Mouse (Mus musculus): ENCODE results near the gene Trim11.

Trim11 gene

GRCm38 (mm10) chr11:58978706-58979030 is 775 bp downstream of the Trim11 start:
- CTCF ChIA-PET = interaction anchor here (0.6 to 1.1 kb wide), 2 partner anchors 17 to 49 kb away, joined by 3 to 10 read pairs; no protein-coding TSS in a partner anchor

GRCm38 (mm10) chr11:58979183-58979582 is 1.3 kb downstream of the Trim11 start:
- CTCF ChIA-PET = interaction anchor here (0.6 kb wide), 1 partner anchor 49 kb away, joined by 10 read pairs; no protein-coding TSS in a partner anchor

GRCm38 (mm10) chr11:58979661-58980060 is 1.8 kb downstream of the Trim11 start:
- CTCF ChIA-PET = interaction anchor here (0.9 kb wide), 1 partner anchor 13 kb away, joined by 3 read pairs; no protein-coding TSS in a partner anchor

GRCm38 (mm10) chr11:58980381-58980990 is 2.6 kb downstream of the Trim11 start:
- CTCF ChIA-PET = interaction anchor here (0.9 kb wide), 1 partner anchor 14 kb away, joined by 3 read pairs; no protein-coding TSS in a partner anchor

- CTCF ChIA-PET = interaction anchor here (0.6 to 1.0 kb wide), 4 partner anchors 14 to 1372 kb away, joined by 3 to 18 read pairs (median 4); no protein-coding TSS in a partner anchor
Measured at GRCm38 (mm10) chr11:58981541-58982447, 3.9 kb downstream of the Trim11 start.

- CTCF ChIA-PET = interaction anchor here (0.6 to 1.0 kb wide), 4 partner anchors 15 to 1062 kb away, joined by 3 to 5 read pairs (median 4); no protein-coding TSS in a partner anchor
Measured at GRCm38 (mm10) chr11:58982471-58983097, 4.7 kb downstream of the Trim11 start.

GRCm38 (mm10) chr11:58983691-58984341 is 5.9 kb downstream of the Trim11 start:
- CTCF ChIA-PET = interaction anchor here (0.6 kb wide), 1 partner anchor 29 kb away, joined by 8 read pairs; the partner anchor contains the start of genes Hist3h2a and Trim17

GRCm38 (mm10) chr11:58984657-58985056 is 6.8 kb downstream of the Trim11 start:
- CTCF ChIA-PET = no interaction called here

GRCm38 (mm10) chr11:58985299-58985917 is 7.5 kb downstream of the Trim11 start:
- CTCF ChIA-PET = no interaction called here

- CTCF ChIA-PET = no interaction called here
Measured at GRCm38 (mm10) chr11:58989166-58989565, 11.3 kb downstream of the Trim11 start.

GRCm38 (mm10) chr11:58990141-58990540 is 12.2 kb downstream of the Trim11 start:
- CTCF ChIA-PET = no interaction called here

GRCm38 (mm10) chr11:58990794-58991193 is 12.9 kb downstream of the Trim11 start:
- CTCF ChIA-PET = no interaction called here

GRCm38 (mm10) chr11:58991911-58992310 is 14.0 kb downstream of the Trim11 start:
- CTCF ChIA-PET = interaction anchor here (0.5 to 0.7 kb wide), 2 partner anchors 43 to 92 kb away, joined by 4 to 5 read pairs; no protein-coding TSS in a partner anchor

- CTCF ChIA-PET = interaction anchor here (0.7 kb wide), 1 partner anchor 22 kb away, joined by 8 read pairs; no protein-coding TSS in a partner anchor
Measured at GRCm38 (mm10) chr11:58993091-58993670, 15.3 kb downstream of the Trim11 start.

GRCm38 (mm10) chr11:58994337-58994826 is 16.5 kb downstream of the Trim11 start:
- CTCF ChIA-PET = interaction anchor here (1.2 kb wide), 1 partner anchor 27 kb away, joined by 3 read pairs; no protein-coding TSS in a partner anchor

GRCm38 (mm10) chr11:58995061-58995806 is 17.3 kb downstream of the Trim11 start:
- CTCF ChIA-PET = interaction anchor here (1.1 to 1.2 kb wide), 2 partner anchors 17 to 28 kb away, joined by 3 read pairs; partner anchors contain the start of gene Trim11

GRCm38 (mm10) chr11:58995807-58996370 is 18.0 kb downstream of the Trim11 start:
- CTCF ChIA-PET = interaction anchor here (1.1 kb wide), 1 partner anchor 18 kb away, joined by 3 read pairs; the partner anchor contains the start of gene Trim11

- CTCF ChIA-PET = no interaction called here
Measured at GRCm38 (mm10) chr11:58997541-58997940, 19.6 kb downstream of the Trim11 start.

GRCm38 (mm10) chr11:58999158-58999557 is 21.3 kb downstream of the Trim11 start:
- CTCF ChIA-PET = no interaction called here
